Mouse (Mus musculus) heart, postnatal 0 days (tissue): Measurements from ENCODE around the gene Gli2.

Source experiments
- CTCF ChIP-seq: IDR thresholded peaks from 2 replicates; pipeline ENCODE4 v1.5.1; 2016; ENCODE audit warnings: antibody characterized with exemption, control low read depth, low read depth
- EP300 ChIP-seq: IDR thresholded peaks from 2 replicates; pipeline ENCODE4 v1.6.1; 2016; ENCODE audit warnings: antibody characterized with exemption, low read depth

GRCm38 (mm10) chr1:118810336-118810735 lies 243.1 kb downstream of the Gli2 start:
- TF ChIP-seq CTCF (no peak), EP300 (no peak)
